7 mouse cellular contexts compared by ENCODE assay signal in the genomic region with DNA sequence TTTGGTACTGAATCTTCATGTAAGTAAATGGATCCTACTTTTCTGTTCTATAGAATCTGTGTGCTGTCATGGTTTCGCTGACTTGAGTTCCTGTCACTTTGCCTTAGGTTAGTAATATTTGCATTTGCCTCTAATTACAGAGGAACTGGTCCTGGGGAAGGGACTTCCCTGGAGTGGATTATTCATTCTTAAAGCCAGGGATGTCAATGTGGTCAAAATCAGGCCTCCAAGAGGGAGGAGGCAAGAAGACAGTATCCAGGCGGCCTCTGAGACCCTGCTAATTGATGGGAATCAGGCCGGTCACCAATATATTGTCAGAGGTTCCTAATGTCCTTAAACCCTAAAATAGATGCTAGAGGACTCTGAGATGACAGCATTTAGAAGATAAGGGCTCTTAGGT. TPM values are rescaled to one million over a fixed set of nuclear protein-coding genes. Genes with fewer than 3 reads are reported as not detected.
DNase-seq lines count a peak whose midpoint lies in the region; ATAC-seq lines count a peak whose summit lies in the region.

No protein-coding gene starts in this region.

- no peak for ATAC-seq in kidney, embryonic 16.5 days (ENCODE audit: low FRiP score, low TSS enrichment)
- no peak for ATAC-seq in embryonic facial prominence, embryonic 15.5 days (ENCODE audit: insufficient number of reproducible peaks, low FRiP score, low TSS enrichment, low read depth)
- ATAC-seq in limb, embryonic 11.5 days (ENCODE audit: insufficient number of reproducible peaks, low FRiP score, low TSS enrichment, low read depth) = no peak
- peak; percentile 56 for ATAC-seq in neural tube, embryonic 15.5 days (ENCODE audit: low FRiP score)

- DNase-seq in kidney, adult 18-20 months = no peak
- no peak for DNase-seq in limb, embryonic 11.5 days (ENCODE audit: low spot score)
- DNase-seq in ovary, postnatal 14 days (ENCODE audit: low spot score) = no peak
- no peak for DNase-seq in adrenal gland, postnatal 10 days

- H3K4me3 ChIP-seq in kidney, embryonic 16.5 days (ENCODE audit: low read length) = peak overlapping the region; percentile 45; the same call in 1 of the 2 replicates
- H3K4me3 ChIP-seq in embryonic facial prominence, embryonic 15.5 days (replicated peaks) = peak overlapping the region; percentile 41
- H3K4me3 ChIP-seq in limb, embryonic 11.5 days (ENCODE audit: low read depth, low read length) = no peak overlapping the region; the same call in 1 of the 2 replicates
- peak overlapping the region; percentile 59 for H3K4me3 ChIP-seq in neural tube, embryonic 15.5 days (replicated peaks)

- H3K4me1 ChIP-seq in kidney, embryonic 16.5 days (ENCODE audit: insufficient read depth, low read length) = no peaks in the 10 kb centered on the region
- peaks cover 12% of the 10 kb centered on the region; the same call in 1 of the 2 replicates for H3K4me1 ChIP-seq in embryonic facial prominence, embryonic 15.5 days
- peaks cover 4% of the 10 kb centered on the region; the same call in 1 of the 2 replicates for H3K4me1 ChIP-seq in limb, embryonic 11.5 days (ENCODE audit: control insufficient read depth, insufficient read depth, low read length)
- peaks cover 27% of the 10 kb centered on the region for H3K4me1 ChIP-seq in neural tube, embryonic 15.5 days

- H3K9me3 ChIP-seq in kidney, embryonic 16.5 days (ENCODE audit: low read length) = no peaks in the 10 kb centered on the region
- H3K9me3 ChIP-seq in embryonic facial prominence, embryonic 15.5 days (replicated peaks) = no peaks in the 10 kb centered on the region
- H3K9me3 ChIP-seq in limb, embryonic 11.5 days (ENCODE audit: control insufficient read depth, low read length) = no peaks in the 10 kb centered on the region
- no peaks in the 10 kb centered on the region for H3K9me3 ChIP-seq in neural tube, embryonic 15.5 days (replicated peaks)

- H3K9ac ChIP-seq in kidney, embryonic 16.5 days (replicated peaks; ENCODE audit: low read length) = no peak overlapping the region
- H3K9ac ChIP-seq in embryonic facial prominence, embryonic 15.5 days = no peak overlapping the region; the same call in 1 of the 2 replicates
- H3K9ac ChIP-seq in limb, embryonic 11.5 days (ENCODE audit: low read length) = no peak overlapping the region
- H3K9ac ChIP-seq in neural tube, embryonic 15.5 days (replicated peaks) = peak overlapping the region; percentile 71

- H3K36me3 ChIP-seq in kidney, embryonic 16.5 days (ENCODE audit: insufficient read depth, low read length) = no peaks in the 10 kb centered on the region
- no peaks in the 10 kb centered on the region for H3K36me3 ChIP-seq in embryonic facial prominence, embryonic 15.5 days
- no peaks in the 10 kb centered on the region for H3K36me3 ChIP-seq in limb, embryonic 11.5 days (ENCODE audit: control insufficient read depth, insufficient read depth, low read length)
- H3K36me3 ChIP-seq in neural tube, embryonic 15.5 days = no peaks in the 10 kb centered on the region

- 65% methylated on average over 3 of the region's 3 CpGs for WGBS in kidney, embryonic 16.5 days
- WGBS in embryonic facial prominence, embryonic 15.5 days = 50% methylated on average over 3 of the region's 3 CpGs
- 47% methylated on average over 3 of the region's 3 CpGs for WGBS in limb, embryonic 11.5 days
- WGBS in neural tube, embryonic 15.5 days = 17% methylated on average over 3 of the region's 3 CpGs

- H3K27ac ChIP-seq in kidney, embryonic 16.5 days (ENCODE audit: low read length) = no peak overlapping the region
- H3K27ac ChIP-seq in embryonic facial prominence, embryonic 15.5 days (replicated peaks) = 0 out of 2 replicates have a peak overlapping the region, but pooled peaks have one; percentile 61
- no peak overlapping the region for H3K27ac ChIP-seq in limb, embryonic 11.5 days (replicated peaks; ENCODE audit: low read depth, low read length)
- H3K27ac ChIP-seq in neural tube, embryonic 15.5 days (replicated peaks) = peak overlapping the region; percentile 96

- no peaks in the 10 kb centered on the region for H3K27me3 ChIP-seq in kidney, embryonic 16.5 days (ENCODE audit: insufficient read depth, low read length)
- H3K27me3 ChIP-seq in embryonic facial prominence, embryonic 15.5 days = no peaks in the 10 kb centered on the region
- no peaks in the 10 kb centered on the region for H3K27me3 ChIP-seq in limb, embryonic 11.5 days (ENCODE audit: control insufficient read depth, insufficient read depth, low read length)
- H3K27me3 ChIP-seq in neural tube, embryonic 15.5 days (replicated peaks) = no peaks in the 10 kb centered on the region

- peak overlapping the region; percentile 61 for H3K4me2 ChIP-seq in kidney, embryonic 16.5 days (replicated peaks; ENCODE audit: low read depth, low read length)
- H3K4me2 ChIP-seq in embryonic facial prominence, embryonic 15.5 days (replicated peaks) = peak overlapping the region; percentile 62; the same call in 1 of the 2 replicates
- peak overlapping the region; percentile 58 for H3K4me2 ChIP-seq in limb, embryonic 11.5 days (ENCODE audit: low read depth, severe bottlenecking)
- H3K4me2 ChIP-seq in neural tube, embryonic 15.5 days = peak overlapping the region; percentile 67

RNA-seq across cellular contexts. Expression of gene St7, which starts 56.9 kb away (rescaled TPM):
- 19.8 and 20.6 TPM in 2 replicates for polyA plus RNA-seq in kidney, embryonic 16.5 days (2015; fragmentation: Nextera tagmentation; extraction: Ambion mirVana)
- polyA plus RNA-seq in embryonic facial prominence, embryonic 15.5 days (2015; fragmentation: Nextera tagmentation; extraction: Ambion mirVana) = 23.4 and 29.5 TPM in 2 replicates
- 20.0 and 20.9 TPM in 2 replicates for polyA plus RNA-seq in limb, embryonic 11.5 days (2014; fragmentation: Nextera tagmentation; extraction: Ambion mirVana)
- 53.8 and 59.2 TPM in 2 replicates for polyA plus RNA-seq in neural tube, embryonic 15.5 days (2015; fragmentation: Nextera tagmentation; extraction: Ambion mirVana)
- 10 to 100 TPM; 18.2 to 21.6 TPM for total RNA-seq in adrenal gland, postnatal 10 days (2021)

Comparison
In these comparisons a context has a peak if more than half of its experiments do, and no peak if none do; other contexts are left out.
1. H3K27ac ChIP-seq: peak in embryonic facial prominence, embryonic 15.5 days (single experiment) and neural tube, embryonic 15.5 days (single experiment); none in kidney, embryonic 16.5 days (single experiment) and limb, embryonic 11.5 days (single experiment).
2. Peak in every context shown above with its lines, with median percentiles within 50 percentile points of each other: H3K4me2 ChIP-seq.